Mouse (Mus musculus) cerebellum, adult 8-10 months (tissue): Measurements from ENCODE around the gene Nuak2.
A peak's percentile ranks its signal among the peaks of the same experiment; 100 is the strongest.

Experiments
- DNase-seq: peaks from one replicate; pipeline ENCODE4 v3.0.0; 2022

Nuak2 gene

DNA sequence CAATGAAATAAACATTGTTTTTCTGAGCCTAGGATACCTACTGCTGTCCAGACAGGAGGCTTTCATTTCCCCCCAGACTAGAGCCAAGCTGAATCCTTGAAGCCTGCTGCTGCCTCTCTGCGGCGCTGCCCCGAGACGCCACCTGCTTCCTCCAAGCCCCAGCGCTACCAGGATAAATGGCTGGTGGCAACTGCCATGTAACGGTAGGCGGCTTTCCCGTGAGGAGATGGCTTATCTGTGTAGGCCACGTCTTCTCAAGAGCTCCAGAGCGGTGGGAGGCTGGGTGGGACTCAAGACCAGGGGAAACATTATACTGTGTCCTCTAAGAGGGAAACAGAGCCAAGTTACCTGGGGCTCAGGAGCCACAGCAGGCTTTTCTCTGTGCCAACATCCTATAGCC, 66.0 kb downstream of the Nuak2 start:
- peak; percentile 69 for DNase-seq
